Mouse (Mus musculus): ENCODE data around the gene Ppp1r3f. TPM values are rescaled to one million over a fixed set of nuclear protein-coding genes. Genes with fewer than 3 reads are reported as not detected.

Ppp1r3f gene
- 4.6 and 5.4 TPM in 2 replicates for polyA plus RNA-seq (2015; fragmentation: Nextera tagmentation; extraction: Ambion mirVana)

- Histone ChIP-seq H3K27ac (replicated peaks) (peak within 1 kb of the TSS; percentile 93), H3K27me3 (no peaks in the 10 kb centered on the region), H3K9ac (peak within 1 kb of the TSS; percentile 78), H3K9me3 (no peaks in the 10 kb centered on the region), H3K4me1 (replicated peaks) (peaks cover 38% of the 10 kb centered on the region), H3K4me2 (peak within 1 kb of the TSS; percentile 63), H3K4me3 (peak within 1 kb of the TSS; percentile 52), H3K36me3 (no peaks in the 10 kb centered on the region)
- peak; percentile 99 for ATAC-seq (ENCODE audit: low read depth)
- 18% methylated on average over 64 of the region's 65 CpGs for WGBS
Observed at GRCm38 (mm10) chrX:7574087-7574884, at the start of gene Ppp1r3f. Ppp1r3f (minus strand) TSS chrX:7574283.

- 83% methylated on average over 12 of the region's 12 CpGs for WGBS
Observed at GRCm38 (mm10) chrX:7617889-7618551, 43.9 kb upstream of the Ppp1r3f start.

GRCm38 (mm10) chrX:7610536-7611258 is 36.6 kb upstream of the Ppp1r3f start:
- peak overlapping the region; percentile 64 for H3K4me2 ChIP-seq
- peak overlapping the region; percentile 42 for H3K4me3 ChIP-seq
- H3K4me1 ChIP-seq (replicated peaks), result no peaks in the 10 kb centered on the region
- 23% methylated on average over 26 of the region's 26 CpGs for WGBS
- peak overlapping the region; percentile 66 for H3K9ac ChIP-seq
- peak; percentile 68 for ATAC-seq (ENCODE audit: low read depth)
- no peaks in the 10 kb centered on the region for H3K9me3 ChIP-seq
- H3K36me3 ChIP-seq, result no peaks in the 10 kb centered on the region
- peaks cover 6% of the 10 kb centered on the region; the same call in 1 of the 2 replicates for H3K27me3 ChIP-seq
- H3K27ac ChIP-seq (replicated peaks), result no peak overlapping the region

More at GRCm38 (mm10) chrX:7617889-7618551, 43.9 kb upstream of the Ppp1r3f start:
- Histone ChIP-seq H3K4me2 (no peak overlapping the region), H3K9me3 (no peaks in the 10 kb centered on the region), H3K9ac (no peak overlapping the region), H3K4me3 (no peak overlapping the region), H3K4me1 (replicated peaks) (no peaks in the 10 kb centered on the region), H3K27ac (replicated peaks) (no peak overlapping the region), H3K27me3 (no peaks in the 10 kb centered on the region), H3K36me3 (no peaks in the 10 kb centered on the region)
- ATAC-seq (ENCODE audit: low read depth), result no peak

DNA sequence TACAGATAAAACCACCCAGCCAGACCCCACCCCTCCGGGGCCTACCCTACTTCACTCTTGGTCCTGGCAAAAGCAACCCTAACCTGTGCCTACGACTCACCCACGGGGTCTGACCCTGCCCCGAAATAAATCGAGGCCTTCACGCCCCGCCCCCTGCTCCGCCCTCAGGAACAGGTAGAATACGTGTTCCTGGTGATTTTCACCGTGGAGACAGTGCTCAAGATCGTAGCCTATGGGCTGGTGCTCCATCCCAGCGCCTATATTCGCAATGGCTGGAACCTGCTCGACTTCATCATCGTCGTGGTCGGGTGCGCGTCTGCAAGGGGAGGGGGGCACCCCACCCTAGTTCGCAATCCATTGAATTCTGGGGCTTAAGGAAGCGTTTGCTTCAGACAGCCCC is 36.0 kb upstream of the Ppp1r3f start:
- Histone ChIP-seq H3K4me1 (replicated peaks) (no peaks in the 10 kb centered on the region), H3K9ac (peak overlapping the region; percentile 66), H3K4me3 (peak overlapping the region; percentile 42), H3K27me3 (peaks cover 6% of the 10 kb centered on the region; the same call in 1 of the 2 replicates), H3K27ac (replicated peaks) (no peak overlapping the region), H3K4me2 (peak overlapping the region; percentile 64), H3K9me3 (no peaks in the 10 kb centered on the region), H3K36me3 (no peaks in the 10 kb centered on the region)
- peak; percentile 44; the same call in 1 of the 2 replicates for ATAC-seq (ENCODE audit: low read depth)
- 25% methylated on average over 21 of the region's 21 CpGs for whole genome bisulfite sequencing

GRCm38 (mm10) chrX:7606783-7607182 is 32.7 kb upstream of the Ppp1r3f start, which contains the start of gene Cacna1f:
Cacna1f (plus strand) TSS chrX:7607083.
- H3K4me1 ChIP-seq (replicated peaks), result peaks cover 14% of the 10 kb centered on the region
- H3K9ac ChIP-seq, result no peak within 1 kb of the TSS
- WGBS, result 76% methylated on average over 6 of the region's 6 CpGs
- H3K9me3 ChIP-seq, result no peaks in the 10 kb centered on the region
- H3K27ac ChIP-seq (replicated peaks), result no peak within 1 kb of the TSS
- H3K36me3 ChIP-seq, result no peaks in the 10 kb centered on the region
- H3K27me3 ChIP-seq, result peaks cover 6% of the 10 kb centered on the region; the same call in 1 of the 2 replicates
- no peak within 1 kb of the TSS for H3K4me3 ChIP-seq
- H3K4me2 ChIP-seq, result no peak within 1 kb of the TSS
- ATAC-seq (ENCODE audit: low read depth), result no peak

DNA sequence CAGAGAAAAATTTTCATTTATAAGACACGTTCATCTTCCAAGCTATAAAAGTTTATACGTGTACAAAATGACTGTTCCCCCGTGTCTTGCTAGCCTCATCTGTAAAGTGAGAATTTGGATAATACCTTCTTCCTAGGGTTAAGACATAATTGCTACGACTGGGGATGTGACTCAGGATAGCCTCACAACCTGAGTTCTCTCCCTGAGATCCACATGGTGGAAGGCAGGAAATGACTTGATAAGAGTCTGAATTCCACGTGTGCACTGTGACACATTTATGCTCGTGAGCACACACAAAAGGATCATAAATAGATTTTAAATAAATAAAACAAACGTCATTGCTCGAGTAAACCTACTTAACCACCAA is 31.5 kb upstream of the Ppp1r3f start:
- Histone ChIP-seq H3K4me3 (no peak overlapping the region), H3K36me3 (no peaks in the 10 kb centered on the region), H3K9me3 (no peaks in the 10 kb centered on the region), H3K27ac (replicated peaks) (no peak overlapping the region), H3K4me1 (replicated peaks) (peaks cover 14% of the 10 kb centered on the region), H3K4me2 (0 out of 2 replicates have a peak overlapping the region, but pooled peaks have one; percentile 22), H3K9ac (no peak overlapping the region), H3K27me3 (peaks cover 6% of the 10 kb centered on the region; the same call in 1 of the 2 replicates)
- ATAC-seq (ENCODE audit: low read depth), result peak; percentile 33
- WGBS, result 49% methylated on average over 8 of the region's 8 CpGs

- peak within 1 kb of the TSS; percentile 46 for H3K4me3 ChIP-seq
- peaks cover 6% of the 10 kb centered on the region; the same call in 1 of the 2 replicates for H3K27me3 ChIP-seq
- H3K4me1 ChIP-seq (replicated peaks), result peaks cover 14% of the 10 kb centered on the region
- no peaks in the 10 kb centered on the region for H3K36me3 ChIP-seq
- H3K9ac ChIP-seq, result peak within 1 kb of the TSS; percentile 69
- peak; percentile 90 for ATAC-seq (ENCODE audit: low read depth)
- H3K4me2 ChIP-seq, result peak within 1 kb of the TSS; percentile 58
- 0 out of 2 replicates have a peak within 1 kb of the TSS, but pooled peaks have one; percentile 38 for H3K27ac ChIP-seq (replicated peaks)
- no peaks in the 10 kb centered on the region for H3K9me3 ChIP-seq
- 14% methylated on average over 28 of the region's 28 CpGs for WGBS
Observed at GRCm38 (mm10) chrX:7604879-7605574, 30.9 kb upstream of the Ppp1r3f start, which contains the start of gene Ccdc22. Ccdc22 (minus strand) TSS chrX:7605517.

DNA sequence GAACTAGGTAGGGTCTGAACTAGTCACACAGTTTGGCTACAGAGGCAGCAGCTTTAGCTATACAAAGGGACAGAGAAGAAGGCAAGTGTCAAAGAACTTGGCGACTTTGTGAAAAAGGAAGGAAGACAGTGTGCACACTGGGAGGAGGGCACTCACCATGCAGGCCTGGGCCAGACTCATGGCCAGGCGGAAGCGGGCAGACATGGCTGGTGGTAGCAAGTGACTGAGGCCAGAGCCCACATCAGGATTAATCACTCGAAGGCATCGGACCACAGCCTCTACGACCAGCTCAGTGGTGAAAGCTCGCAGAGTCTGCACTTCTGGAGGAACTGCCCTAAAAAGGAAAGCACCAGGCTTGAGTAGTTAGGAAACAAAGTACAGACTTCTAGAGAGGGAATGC is 29.9 kb upstream of the Ppp1r3f start:
- H3K27ac ChIP-seq (replicated peaks), result no peak overlapping the region
- H3K4me2 ChIP-seq, result peak overlapping the region; percentile 58
- H3K27me3 ChIP-seq, result peaks cover 6% of the 10 kb centered on the region; the same call in 1 of the 2 replicates
- 96% methylated on average over 7 of the region's 7 CpGs for WGBS
- H3K9ac ChIP-seq, result no peak overlapping the region
- no peak for ATAC-seq (ENCODE audit: low read depth)
- no peaks in the 10 kb centered on the region for H3K9me3 ChIP-seq
- H3K36me3 ChIP-seq, result peaks cover 9% of the 10 kb centered on the region; the same call in 1 of the 2 replicates
- H3K4me3 ChIP-seq, result 0 out of 2 replicates have a peak overlapping the region, but pooled peaks have one; percentile 46
- peaks cover 14% of the 10 kb centered on the region for H3K4me1 ChIP-seq (replicated peaks)

DNA sequence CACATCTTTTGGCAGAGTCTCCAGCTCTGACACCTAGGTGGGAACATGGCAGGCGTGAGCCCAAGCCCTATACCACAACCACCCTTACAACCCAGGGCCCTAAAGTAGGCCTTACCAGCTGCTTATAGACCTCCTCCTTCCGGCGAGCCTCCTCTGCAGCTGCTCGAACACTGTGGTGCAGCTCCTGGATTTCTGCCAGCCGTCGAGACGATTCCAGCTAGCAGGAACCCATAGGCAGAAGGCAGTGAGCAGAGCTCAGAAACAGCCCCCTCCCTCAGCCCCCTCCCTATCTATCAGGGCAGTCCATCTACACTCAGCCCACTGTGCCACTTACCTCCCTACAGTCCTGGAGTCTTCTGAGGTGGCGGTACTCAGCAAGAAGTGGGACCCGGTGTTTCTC is 21.3 kb upstream of the Ppp1r3f start:
- Histone ChIP-seq H3K4me2 (no peak overlapping the region), H3K27ac (replicated peaks) (no peak overlapping the region), H3K4me3 (no peak overlapping the region), H3K9me3 (no peaks in the 10 kb centered on the region), H3K4me1 (replicated peaks) (no peaks in the 10 kb centered on the region), H3K27me3 (no peaks in the 10 kb centered on the region), H3K9ac (no peak overlapping the region), H3K36me3 (peaks cover 51% of the 10 kb centered on the region)
- ATAC-seq (ENCODE audit: low read depth), result no peak
- 83% methylated on average over 9 of the region's 9 CpGs for WGBS

- no peak for ATAC-seq (ENCODE audit: low read depth)
Observed at GRCm38 (mm10) chrX:7586356-7586755, 12.3 kb upstream of the Ppp1r3f start.

DNA sequence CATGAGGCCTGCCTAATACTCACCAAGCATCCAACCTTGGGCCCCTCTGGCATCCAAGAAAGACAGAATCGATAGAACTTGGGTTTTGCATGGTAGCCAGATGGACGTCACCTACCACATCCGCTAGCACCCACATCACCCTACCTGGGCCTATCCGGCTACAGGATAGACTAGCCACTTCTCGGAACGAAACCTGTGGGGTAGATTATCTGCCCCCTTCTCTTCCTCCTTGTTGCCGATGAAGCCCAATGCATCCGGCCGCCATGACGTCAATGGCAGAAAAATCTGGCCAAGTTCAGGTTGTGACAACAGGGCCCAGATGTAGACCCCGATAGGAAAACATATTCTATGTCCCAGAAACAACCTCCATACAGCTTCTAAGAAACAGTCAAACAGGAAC is 9.8 kb upstream of the Ppp1r3f start:
- H3K27ac ChIP-seq (replicated peaks), result no peak overlapping the region
- H3K4me3 ChIP-seq, result no peak overlapping the region
- no peak overlapping the region for H3K9ac ChIP-seq
- ATAC-seq (ENCODE audit: low read depth), result no peak
- peaks cover 6% of the 10 kb centered on the region; the same call in 1 of the 2 replicates for H3K36me3 ChIP-seq
- 94% methylated on average over 11 of the region's 11 CpGs for WGBS
- no peaks in the 10 kb centered on the region for H3K27me3 ChIP-seq
- no peaks in the 10 kb centered on the region for H3K4me1 ChIP-seq (replicated peaks)
- no peak overlapping the region for H3K4me2 ChIP-seq
- H3K9me3 ChIP-seq, result no peaks in the 10 kb centered on the region

More at GRCm38 (mm10) chrX:7586356-7586755, 12.3 kb upstream of the Ppp1r3f start:
- 89% methylated on average over 5 of the region's 5 CpGs for WGBS
- no peaks in the 10 kb centered on the region for H3K4me1 ChIP-seq (replicated peaks)
- H3K9me3 ChIP-seq, result no peaks in the 10 kb centered on the region
- H3K4me3 ChIP-seq, result no peak overlapping the region
- H3K27ac ChIP-seq (replicated peaks), result no peak overlapping the region
- peaks cover 12% of the 10 kb centered on the region; the same call in 1 of the 2 replicates for H3K36me3 ChIP-seq
- no peaks in the 10 kb centered on the region for H3K27me3 ChIP-seq
- H3K4me2 ChIP-seq, result no peak overlapping the region
- no peak overlapping the region for H3K9ac ChIP-seq

Measured in neural tube, embryonic 13.5 days (tissue).